Comparison of ENCODE assay signal across 22 mouse cellular contexts in the genomic region with DNA sequence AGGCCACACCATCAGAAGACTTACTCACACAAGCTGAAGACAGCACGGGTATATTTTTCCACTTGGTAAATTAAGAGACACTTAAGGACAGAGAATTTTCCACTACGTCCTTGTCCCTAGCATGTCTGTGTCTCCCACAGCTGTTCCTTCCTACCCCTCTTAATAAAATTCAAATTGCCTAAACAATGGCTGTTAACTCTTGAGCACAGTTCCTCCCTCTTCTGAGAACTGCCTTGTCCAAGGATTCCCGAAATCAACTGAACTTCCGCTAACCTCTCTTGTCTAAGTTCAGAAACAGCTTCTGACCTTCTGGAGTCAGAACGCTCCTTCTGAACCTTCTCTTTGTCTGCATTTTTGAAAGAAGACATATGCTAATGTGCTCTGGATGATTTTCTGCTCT.
DNase-seq lines count a peak whose midpoint lies in the region; ATAC-seq and TF ChIP-seq lines count a peak whose summit lies in the region.
"Had no signal": no experiment of that assay in that cellular context is flagged by ENCODE, and none has a peak within 500 bp of the region (broad histone marks: within the 10 kb centered on the region; RNA-seq: fewer than 3 reads in every experiment).

No protein-coding gene starts in this region.

- H3K4me1 ChIP-seq in hindbrain, postnatal 0 days (ENCODE audit: insufficient read depth, low read length), result no peaks in the 10 kb centered on the region
- 0 out of 2 replicates have a peak, but pooled peaks cover 2% of the 10 kb centered on the region for H3K4me1 ChIP-seq in hindbrain, embryonic 12.5 days
- H3K4me1 ChIP-seq in lung, embryonic 14.5 days (ENCODE audit: insufficient read depth), result no peaks in the 10 kb centered on the region; the same call in 1 of the 2 replicates
- peaks cover 9% of the 10 kb centered on the region; the same call in 1 of the 2 replicates for H3K4me1 ChIP-seq in intestine, embryonic 14.5 days (replicated peaks; ENCODE audit: control insufficient read depth, insufficient read depth, low read length)
- no peaks in the 10 kb centered on the region for H3K4me1 ChIP-seq in stomach, embryonic 15.5 days
- H3K4me1 ChIP-seq: embryonic facial prominence, embryonic 15.5 days; lung, embryonic 15.5 days; neural tube, embryonic 13.5 days had no signal

- no peak overlapping the region for H3K4me3 ChIP-seq in hindbrain, postnatal 0 days (ENCODE audit: low read length)
- H3K4me3 ChIP-seq in hindbrain, embryonic 12.5 days, result no peak overlapping the region
- H3K4me3 ChIP-seq in lung, embryonic 14.5 days (ENCODE audit: low read depth, low read length), result no peak overlapping the region
- H3K4me3 ChIP-seq in intestine, embryonic 14.5 days (ENCODE audit: low read depth, low read length), result no peak overlapping the region
- no peak overlapping the region for H3K4me3 ChIP-seq in stomach, embryonic 15.5 days (replicated peaks)
- H3K4me3 ChIP-seq: embryonic facial prominence, embryonic 15.5 days; lung, embryonic 15.5 days; midbrain, embryonic 13.5 days; neural tube, embryonic 13.5 days had no signal

- DNase-seq in hindbrain, postnatal 0 days (ENCODE audit: low spot score), result no peak
- peak; percentile 18 for DNase-seq in lung, embryonic 14.5 days
- DNase-seq in lung, postnatal 36 days, result no peak
- DNase-seq in intestine, embryonic 14.5 days (ENCODE audit: low spot score), result no peak
- no peak for DNase-seq in gastrocnemius, postnatal 36 days
- DNase-seq: adrenal gland, postnatal 14 days; cerebellum, adult 11 months; cerebellum, postnatal 25 days; forebrain, postnatal 0 days; heart, postnatal 14 days; kidney, postnatal 25 days; left cerebral cortex, postnatal 4 days; liver; right cerebral cortex, adult 18-20 months; thymus, postnatal 36 days had no signal

- no peak overlapping the region for H3K4me2 ChIP-seq in hindbrain, postnatal 0 days (ENCODE audit: low read depth, low read length)
- H3K4me2 ChIP-seq in hindbrain, embryonic 12.5 days (replicated peaks), result no peak overlapping the region
- H3K4me2 ChIP-seq in lung, embryonic 14.5 days, result no peak overlapping the region
- H3K4me2 ChIP-seq in intestine, embryonic 14.5 days (ENCODE audit: low read length), result no peak overlapping the region
- H3K4me2 ChIP-seq in stomach, embryonic 15.5 days, result no peak overlapping the region
- H3K4me2 ChIP-seq: embryonic facial prominence, embryonic 15.5 days; lung, embryonic 15.5 days; midbrain, embryonic 13.5 days; neural tube, embryonic 13.5 days had no signal

- ATAC-seq in hindbrain, postnatal 0 days, result no peak
- ATAC-seq in hindbrain, embryonic 12.5 days (ENCODE audit: low FRiP score), result no peak
- ATAC-seq in lung, embryonic 14.5 days (ENCODE audit: insufficient read depth), result no peak
- ATAC-seq in intestine, embryonic 14.5 days (replicated peaks; ENCODE audit: low FRiP score, low TSS enrichment, low read depth), result no peak
- no peak for ATAC-seq in stomach, embryonic 15.5 days (ENCODE audit: insufficient read depth, low FRiP score, low read depth)
- ATAC-seq: forebrain, postnatal 0 days; midbrain, embryonic 13.5 days; Patski had no signal

- 44% methylated on average over 5 of the region's 5 CpGs for WGBS in hindbrain, postnatal 0 days
- WGBS in hindbrain, embryonic 12.5 days, result 40% methylated on average over 5 of the region's 5 CpGs
- WGBS in lung, embryonic 14.5 days, result 48% methylated on average over 5 of the region's 5 CpGs
- WGBS in intestine, embryonic 14.5 days, result 35% methylated on average over 5 of the region's 5 CpGs
- WGBS in stomach, embryonic 15.5 days, result 46% methylated on average over 5 of the region's 5 CpGs

- no peaks in the 10 kb centered on the region for H3K27me3 ChIP-seq in hindbrain, postnatal 0 days (ENCODE audit: insufficient read depth, low read length)
- H3K27me3 ChIP-seq in hindbrain, embryonic 12.5 days, result no peaks in the 10 kb centered on the region
- H3K27me3 ChIP-seq in lung, embryonic 14.5 days (ENCODE audit: insufficient read depth, low read length), result no peaks in the 10 kb centered on the region
- no peaks in the 10 kb centered on the region for H3K27me3 ChIP-seq in intestine, embryonic 14.5 days (replicated peaks; ENCODE audit: control insufficient read depth, insufficient read depth, low read length)
- no peaks in the 10 kb centered on the region for H3K27me3 ChIP-seq in stomach, embryonic 15.5 days (replicated peaks)
- H3K27me3 ChIP-seq: embryonic facial prominence, embryonic 15.5 days; lung, embryonic 15.5 days; midbrain, embryonic 13.5 days; neural tube, embryonic 13.5 days had no signal

- intact Hi-C loops in gastrocnemius, postnatal 36 days (cut with DNase I), result no loop called here

- no peak overlapping the region for H3K9ac ChIP-seq in hindbrain, postnatal 0 days (replicated peaks; ENCODE audit: low read length)
- H3K9ac ChIP-seq in hindbrain, embryonic 12.5 days, result no peak overlapping the region
- H3K9ac ChIP-seq in lung, embryonic 14.5 days, result no peak overlapping the region
- no peak overlapping the region for H3K9ac ChIP-seq in intestine, embryonic 14.5 days (ENCODE audit: low read length)
- H3K9ac ChIP-seq in stomach, embryonic 15.5 days, result no peak overlapping the region
- H3K9ac ChIP-seq: embryonic facial prominence, embryonic 15.5 days; forebrain, postnatal 0 days; lung, embryonic 15.5 days; midbrain, embryonic 13.5 days; neural tube, embryonic 13.5 days had no signal

- H3K9me3 ChIP-seq in hindbrain, postnatal 0 days (ENCODE audit: low read length), result no peaks in the 10 kb centered on the region
- no peaks in the 10 kb centered on the region for H3K9me3 ChIP-seq in hindbrain, embryonic 12.5 days (replicated peaks)
- H3K9me3 ChIP-seq in lung, embryonic 14.5 days (ENCODE audit: low read depth, low read length), result no peaks in the 10 kb centered on the region
- H3K9me3 ChIP-seq in intestine, embryonic 14.5 days (ENCODE audit: control insufficient read depth, low read length), result no peaks in the 10 kb centered on the region
- H3K9me3 ChIP-seq in stomach, embryonic 15.5 days, result no peaks in the 10 kb centered on the region
- H3K9me3 ChIP-seq: embryonic facial prominence, embryonic 15.5 days; lung, embryonic 15.5 days; midbrain, embryonic 13.5 days; neural tube, embryonic 13.5 days had no signal

- TF ChIP-seq CTCF in hindbrain, postnatal 0 days (IDR thresholded peaks at IDR 0.05; ENCODE audit: low read depth), result no peak
- no peak for TF ChIP-seq CTCF in lung, embryonic 14.5 days (IDR thresholded peaks at IDR 0.05; ENCODE audit: low read depth)

- peak overlapping the region; percentile 32; the same call in 1 of the 2 replicates for H3K27ac ChIP-seq in hindbrain, postnatal 0 days
- H3K27ac ChIP-seq in hindbrain, embryonic 12.5 days, result no peak overlapping the region
- no peak overlapping the region; the same call in 1 of the 2 replicates for H3K27ac ChIP-seq in lung, embryonic 14.5 days (ENCODE audit: low read depth)
- peak overlapping the region; percentile 69 for H3K27ac ChIP-seq in intestine, embryonic 14.5 days (ENCODE audit: low read depth)
- peak overlapping the region; percentile 9; the same call in 1 of the 2 replicates for H3K27ac ChIP-seq in stomach, embryonic 15.5 days
- H3K27ac ChIP-seq: embryonic facial prominence, embryonic 15.5 days; lung, embryonic 15.5 days; midbrain, embryonic 13.5 days; neural tube, embryonic 13.5 days had no signal

- H3K36me3 ChIP-seq in hindbrain, postnatal 0 days (ENCODE audit: insufficient read depth, low read length), result no peaks in the 10 kb centered on the region
- H3K36me3 ChIP-seq in hindbrain, embryonic 12.5 days, result no peaks in the 10 kb centered on the region
- no peaks in the 10 kb centered on the region for H3K36me3 ChIP-seq in lung, embryonic 14.5 days (ENCODE audit: insufficient read depth)
- no peaks in the 10 kb centered on the region for H3K36me3 ChIP-seq in intestine, embryonic 14.5 days (ENCODE audit: control insufficient read depth, insufficient read depth, low read length)
- no peaks in the 10 kb centered on the region for H3K36me3 ChIP-seq in stomach, embryonic 15.5 days
- H3K36me3 ChIP-seq: embryonic facial prominence, embryonic 15.5 days; lung, embryonic 15.5 days; midbrain, embryonic 13.5 days; neural tube, embryonic 13.5 days had no signal

Comparison
In these comparisons a context has a peak if more than half of its experiments do, and no peak if none do; other contexts are left out.
1. H3K27ac ChIP-seq: peak in hindbrain, postnatal 0 days (single experiment), intestine, embryonic 14.5 days (single experiment) and stomach, embryonic 15.5 days (single experiment); none in hindbrain, embryonic 12.5 days (single experiment) and lung, embryonic 14.5 days (single experiment).